Mouse (Mus musculus) retina, postnatal 7 days (tissue): ENCODE measurements around the gene Ctnna3.

Experiments
- DNase-seq: peaks from one replicate; pipeline ENCODE4 v3.0.0-alpha.2; 2012; ENCODE audit warnings: low read depth, low spot score

The Ctnna3 gene

DNA sequence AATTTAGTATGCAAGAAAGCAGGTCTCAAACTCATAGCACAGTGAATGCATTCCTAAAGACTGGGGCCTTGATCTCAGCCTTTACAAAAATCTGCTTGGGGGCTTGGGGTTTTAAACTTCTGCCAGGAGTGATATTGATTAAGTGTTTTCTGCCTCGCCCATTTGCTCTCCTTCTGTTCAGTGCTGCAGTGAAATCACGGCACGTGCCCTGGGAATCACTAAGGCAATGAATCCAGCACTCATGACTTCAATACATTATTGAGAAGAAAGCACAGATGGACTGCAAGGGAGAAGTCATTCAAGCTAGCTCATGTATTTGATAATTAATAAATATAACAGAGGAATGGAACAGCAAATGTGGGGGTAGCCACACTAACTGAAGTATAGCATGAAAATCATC, 515.6 kb downstream of the Ctnna3 start:
- no peak for DNase-seq

DNA sequence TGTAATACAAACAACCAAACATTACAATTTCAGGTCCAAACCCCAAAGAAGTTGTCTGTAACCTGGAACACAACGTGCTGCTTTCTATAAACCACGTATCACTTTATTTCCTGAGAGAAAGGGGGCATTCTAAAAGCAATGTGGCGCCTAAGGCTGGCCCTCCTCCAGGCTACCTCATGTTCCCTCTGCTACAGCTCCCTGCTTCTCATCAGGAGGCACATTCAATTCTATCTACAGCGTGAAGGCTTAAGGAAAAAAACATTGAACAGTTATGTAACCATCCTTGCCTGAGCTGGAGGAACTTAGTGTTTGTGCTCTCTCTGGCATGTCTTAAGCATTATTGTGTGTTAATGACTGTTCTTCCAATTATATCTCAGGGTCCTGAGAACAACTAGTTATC, 517.4 kb downstream of the Ctnna3 start:
- no peak for DNase-seq

DNA sequence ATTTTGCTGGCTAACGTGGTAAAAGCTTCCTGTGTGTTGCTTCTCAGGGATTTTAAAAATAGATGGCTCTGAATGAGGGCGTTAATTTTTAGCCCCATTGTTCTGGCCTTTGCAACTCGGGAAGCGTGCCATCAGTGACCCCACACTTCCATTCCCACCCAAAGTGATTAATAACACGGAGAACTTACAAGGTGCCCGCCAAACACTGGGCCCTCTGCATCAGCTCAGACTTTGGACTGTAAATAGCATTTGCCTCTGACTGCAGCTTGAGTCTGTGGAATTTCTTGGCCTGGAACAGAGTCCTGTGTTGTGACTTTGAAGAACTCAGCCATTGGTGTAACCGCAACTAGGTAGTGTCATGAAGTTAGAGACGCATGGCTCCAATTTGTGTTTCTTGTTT, 521.0 kb downstream of the Ctnna3 start:
- no peak for DNase-seq

GRCm38 (mm10) chr10:63951481-63951880, 521.6 kb downstream of the Ctnna3 start:
- DNase-seq: no peak

DNA sequence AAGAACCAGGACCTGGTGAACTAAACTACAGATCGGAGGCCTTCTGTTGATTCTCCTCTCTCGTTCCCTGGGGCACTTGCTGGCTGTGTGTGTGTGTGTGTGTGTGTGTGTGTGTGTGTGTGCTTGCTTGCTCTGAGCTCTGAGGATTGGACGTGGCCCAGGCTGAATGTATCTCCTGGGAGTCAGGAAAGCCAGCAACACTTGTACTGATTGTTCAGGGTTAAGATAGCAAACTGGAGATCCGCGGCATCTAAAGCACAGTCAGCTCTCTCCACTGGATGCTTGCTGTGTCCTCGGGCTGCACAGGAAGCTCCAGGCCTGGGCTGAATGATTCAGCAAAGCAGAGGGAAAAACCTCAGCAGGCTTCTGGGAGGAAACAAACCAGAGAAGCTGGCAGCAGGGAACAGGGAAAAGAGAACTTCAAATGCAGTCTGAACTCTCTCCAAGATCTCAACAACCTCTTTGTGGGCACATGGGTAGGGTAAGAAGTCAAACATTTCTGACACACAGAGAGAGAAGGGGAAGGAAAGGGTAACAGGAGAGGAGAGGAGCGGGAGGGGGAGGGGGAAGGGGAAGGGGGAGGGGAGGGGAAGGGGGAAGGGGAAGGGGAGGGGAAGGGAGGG, 524.5 kb downstream of the Ctnna3 start:
- DNase-seq: no peak

DNA sequence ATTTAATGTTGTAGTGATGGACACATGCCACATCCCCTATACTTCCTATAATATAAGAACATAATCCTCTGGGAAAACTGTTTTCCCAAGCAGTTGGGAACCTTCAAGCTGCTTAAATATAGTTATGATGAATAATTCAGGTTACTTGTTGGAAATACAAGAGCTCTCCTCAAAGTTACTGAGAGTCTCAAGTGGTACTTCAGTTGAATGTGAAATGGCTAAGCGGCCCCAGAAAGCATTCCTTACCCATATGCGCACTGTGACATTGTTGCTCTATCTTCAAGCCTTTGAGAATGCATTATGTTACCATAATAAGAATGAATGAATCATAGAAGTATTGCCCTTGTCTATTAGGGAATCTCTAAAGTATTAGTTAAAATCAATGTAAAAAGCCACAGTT, 542.4 kb downstream of the Ctnna3 start:
- DNase-seq: no peak

DNA sequence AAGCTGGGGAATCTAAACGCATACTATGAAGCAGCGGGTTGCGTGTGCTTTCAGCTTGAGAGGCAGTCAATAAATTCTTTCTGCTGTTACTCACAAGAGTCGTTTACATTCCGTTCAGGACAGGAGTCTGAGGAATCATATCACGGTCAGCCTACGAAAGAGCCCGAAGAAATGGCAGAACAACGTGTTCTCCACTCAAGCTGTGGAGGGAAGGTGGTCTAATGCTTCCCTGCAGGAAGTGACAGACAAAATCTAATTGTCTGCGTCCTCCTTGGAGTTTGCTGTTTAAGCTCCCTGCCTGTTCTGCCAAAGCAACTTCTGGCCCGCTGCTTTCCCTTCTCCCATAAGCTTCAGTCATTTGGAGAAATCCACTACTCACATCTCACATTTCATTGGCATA, 548.2 kb downstream of the Ctnna3 start:
- no peak for DNase-seq

- no peak for DNase-seq
Measured at GRCm38 (mm10) chr10:63978535-63978934, 548.6 kb downstream of the Ctnna3 start.

- no peak for DNase-seq
Measured at GRCm38 (mm10) chr10:63978969-63979368, 549.1 kb downstream of the Ctnna3 start.

GRCm38 (mm10) chr10:63979410-63979809, 549.5 kb downstream of the Ctnna3 start:
- DNase-seq: no peak

DNA sequence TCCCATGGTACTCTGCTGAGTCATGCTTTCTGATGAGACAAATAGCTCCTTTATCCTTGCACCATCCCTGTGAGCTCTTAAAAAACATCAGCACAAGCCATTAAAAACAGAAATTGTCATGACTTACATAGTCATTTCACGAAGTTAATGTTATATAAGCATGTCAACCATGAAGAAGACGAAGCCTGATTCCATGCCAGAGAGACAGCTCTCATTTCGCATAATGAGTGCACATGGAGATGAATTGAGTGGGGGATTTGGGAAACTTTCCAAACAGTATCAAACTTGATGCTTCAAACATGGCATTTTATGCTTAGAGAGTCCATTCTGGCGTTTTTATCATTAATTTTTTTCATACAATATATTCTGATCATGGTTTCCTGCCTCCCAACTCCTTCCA, 555.7 kb downstream of the Ctnna3 start:
- DNase-seq: no peak

GRCm38 (mm10) chr10:63994251-63994650, 564.4 kb downstream of the Ctnna3 start:
- DNase-seq: no peak

- no peak for DNase-seq
Measured at GRCm38 (mm10) chr10:64001531-64001930, 571.6 kb downstream of the Ctnna3 start.

GRCm38 (mm10) chr10:64001996-64002395, 572.1 kb downstream of the Ctnna3 start:
- no peak for DNase-seq

- no peak for DNase-seq
Measured at GRCm38 (mm10) chr10:64020347-64020746, 590.4 kb downstream of the Ctnna3 start.

DNA sequence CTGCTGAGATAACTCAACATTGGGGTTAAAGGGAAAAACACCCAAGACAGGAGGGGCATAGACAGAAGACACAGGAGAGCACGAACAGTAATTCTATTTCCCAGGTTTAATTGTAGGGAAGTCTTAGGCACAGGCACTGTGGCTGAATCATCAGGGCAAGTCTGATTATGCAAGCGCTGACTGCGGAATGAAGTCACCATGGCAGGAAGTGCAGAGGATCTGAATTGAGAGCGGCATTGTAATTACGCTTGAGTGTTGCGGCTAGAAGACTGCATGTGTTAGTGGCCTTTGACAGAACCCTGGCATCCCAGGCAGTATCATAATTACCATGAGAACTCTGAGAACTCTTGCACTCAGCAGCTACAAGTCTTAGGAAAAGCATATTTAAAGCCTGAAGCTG, 593.4 kb downstream of the Ctnna3 start:
- no peak for DNase-seq

GRCm38 (mm10) chr10:64030901-64031300, 601.0 kb downstream of the Ctnna3 start:
- DNase-seq: no peak

GRCm38 (mm10) chr10:64039760-64040535, 610.0 kb downstream of the Ctnna3 start:
- DNase-seq: no peak

DNA sequence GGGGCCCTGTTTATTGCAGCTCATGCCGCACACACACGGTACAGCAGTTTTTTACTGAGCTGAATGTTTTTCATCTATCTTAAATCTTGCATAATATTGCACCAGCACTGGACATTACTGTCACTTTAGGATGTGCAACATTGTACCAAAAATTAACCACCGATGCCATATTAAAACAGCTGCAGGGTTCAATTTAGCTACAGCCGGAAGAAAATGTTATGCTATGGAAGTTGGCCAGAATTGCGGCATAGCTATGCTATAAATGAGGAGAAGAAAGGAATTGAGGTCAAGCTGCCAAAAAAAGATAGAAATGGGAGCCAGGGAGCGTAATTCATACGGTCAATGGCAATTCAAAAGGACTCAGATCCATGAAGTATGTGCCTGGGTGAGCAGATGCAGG, 611.3 kb downstream of the Ctnna3 start:
- no peak for DNase-seq

- no peak for DNase-seq
Measured at GRCm38 (mm10) chr10:64041892-64042291, 612.0 kb downstream of the Ctnna3 start.

DNA sequence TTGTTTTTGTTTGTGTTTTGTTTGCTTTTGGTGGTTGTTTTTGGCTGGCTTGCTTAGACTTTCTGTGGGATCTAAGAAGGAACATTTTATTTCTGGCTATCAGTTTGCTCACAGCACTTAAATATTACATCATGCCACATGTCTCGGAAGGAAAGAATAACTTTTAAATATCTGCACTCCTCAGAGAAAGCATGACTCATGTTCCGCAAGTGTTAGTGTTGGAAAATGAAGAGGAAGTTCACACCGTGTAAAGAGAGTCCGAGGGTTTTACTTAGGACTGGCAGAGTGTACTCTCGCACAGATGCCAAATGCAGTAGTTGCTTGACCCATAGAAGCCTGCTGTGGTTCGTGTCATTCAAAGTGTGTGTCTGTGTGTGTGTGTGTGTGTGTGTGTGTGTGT, 619.3 kb downstream of the Ctnna3 start:
- no peak for DNase-seq

DNA sequence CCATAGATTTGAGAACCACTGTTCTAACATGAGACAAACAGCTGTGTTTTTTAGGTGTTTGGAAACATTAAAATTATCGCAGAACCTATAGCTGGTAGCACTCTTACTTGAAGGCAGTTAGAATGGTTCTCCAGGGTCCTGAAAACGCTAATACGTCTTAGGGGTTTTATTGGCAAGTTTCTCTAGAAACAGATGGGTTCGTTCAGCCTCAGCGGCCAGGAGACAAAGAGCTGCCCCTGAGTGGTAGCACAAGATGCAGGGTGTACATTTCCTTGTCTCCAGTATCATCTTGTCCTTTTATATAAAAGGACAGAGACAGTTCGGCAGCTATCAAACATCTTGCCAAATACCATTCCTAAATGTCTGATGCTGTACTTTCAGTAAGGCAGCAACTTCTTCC, 620.0 kb downstream of the Ctnna3 start:
- DNase-seq: no peak

GRCm38 (mm10) chr10:64063704-64064103, 633.8 kb downstream of the Ctnna3 start:
- DNase-seq: no peak
